Mouse (Mus musculus): ENCODE data around the gene Cstf3.
A peak's percentile ranks its signal among the peaks of the same experiment; 100 is the strongest.

Cstf3 gene

GRCm38 (mm10) chr2:104604718-104605117 is 14.4 kb downstream of the Cstf3 start:
- no peak for DNase-seq (ENCODE audit: low spot score)

- DNase-seq (ENCODE audit: low spot score): no peak
Measured at GRCm38 (mm10) chr2:104605560-104605959, 15.2 kb downstream of the Cstf3 start.

- DNase-seq (ENCODE audit: low spot score): no peak
Measured at GRCm38 (mm10) chr2:104614786-104615185, 24.5 kb downstream of the Cstf3 start.

- no peak for DNase-seq (ENCODE audit: low spot score)
Measured at GRCm38 (mm10) chr2:104615985-104616711, 25.8 kb downstream of the Cstf3 start.

GRCm38 (mm10) chr2:104658659-104659058 is 68.3 kb downstream of the Cstf3 start:
- DNase-seq (ENCODE audit: low spot score): no peak

- DNase-seq (ENCODE audit: low spot score): no peak
Measured at GRCm38 (mm10) chr2:104663372-104664100, 73.2 kb downstream of the Cstf3 start.

- no peak for DNase-seq (ENCODE audit: low spot score)
Measured at GRCm38 (mm10) chr2:104669122-104669804, 78.9 kb downstream of the Cstf3 start.

GRCm38 (mm10) chr2:104671724-104672123 is 81.4 kb downstream of the Cstf3 start:
- no peak for DNase-seq (ENCODE audit: low spot score)

GRCm38 (mm10) chr2:104677326-104677725 is 87.0 kb downstream of the Cstf3 start:
- no peak for DNase-seq (ENCODE audit: low spot score)

GRCm38 (mm10) chr2:104684771-104685170 is 94.4 kb downstream of the Cstf3 start:
- no peak for DNase-seq (ENCODE audit: low spot score)

GRCm38 (mm10) chr2:104685418-104685817 is 95.1 kb downstream of the Cstf3 start:
- peak; percentile 48 for DNase-seq (ENCODE audit: low spot score)

- DNase-seq (ENCODE audit: low spot score): no peak
Measured at GRCm38 (mm10) chr2:104687261-104687660, 96.9 kb downstream of the Cstf3 start.

- DNase-seq (ENCODE audit: low spot score): no peak
Measured at GRCm38 (mm10) chr2:104688321-104688720, 98.0 kb downstream of the Cstf3 start.

GRCm38 (mm10) chr2:104688724-104689123 is 98.4 kb downstream of the Cstf3 start:
- no peak for DNase-seq (ENCODE audit: low spot score)

- DNase-seq (ENCODE audit: low spot score): no peak
Measured at GRCm38 (mm10) chr2:104690720-104691119, 100.4 kb downstream of the Cstf3 start.

- DNase-seq (ENCODE audit: low spot score): no peak
Measured at GRCm38 (mm10) chr2:104692551-104692950, 102.2 kb downstream of the Cstf3 start.

- no peak for DNase-seq (ENCODE audit: low spot score)
Measured at GRCm38 (mm10) chr2:104699659-104700058, 109.3 kb downstream of the Cstf3 start.

GRCm38 (mm10) chr2:104703158-104703557 is 112.8 kb downstream of the Cstf3 start:
- no peak for DNase-seq (ENCODE audit: low spot score)

GRCm38 (mm10) chr2:104704355-104704754 is 114.0 kb downstream of the Cstf3 start:
- DNase-seq (ENCODE audit: low spot score): no peak

GRCm38 (mm10) chr2:104709786-104710337 is 119.5 kb downstream of the Cstf3 start:
- DNase-seq (ENCODE audit: low spot score): no peak

- no peak for DNase-seq (ENCODE audit: low spot score)
Measured at GRCm38 (mm10) chr2:104710670-104711370, 120.5 kb downstream of the Cstf3 start.
